Mouse (Mus musculus) spleen, postnatal 14 days (tissue): ENCODE results near the gene Cacng4.

Source experiments
- DNase-seq, 2 experiments: peaks; one replicate each; pipeline ENCODE4 v3.0.0; 2021 to 2022; ENCODE audit warnings: low spot score in 2 of 2

The Cacng4 gene

GRCm38 (mm10) chr11:107720264-107721021 lies 73.9 kb downstream of the Cacng4 start:
- DNase-seq: no peak

GRCm38 (mm10) chr11:107716332-107716938 lies 77.9 kb downstream of the Cacng4 start, which contains the start of gene Cacng1:
Gene Cacng1, minus strand, starts transcription at chr11:107716522.
- no peak for DNase-seq

GRCm38 (mm10) chr11:107714368-107714767 lies 80.0 kb downstream of the Cacng4 start:
- DNase-seq: no peak

- no peak for DNase-seq
Measured at GRCm38 (mm10) chr11:107710379-107710778, 84.0 kb downstream of the Cacng4 start.

- DNase-seq: no peak
Measured at GRCm38 (mm10) chr11:107707897-107708610, 86.3 kb downstream of the Cacng4 start.

- no peak for DNase-seq
Measured at GRCm38 (mm10) chr11:107705476-107706074, 88.8 kb downstream of the Cacng4 start.

- no peak for DNase-seq
Measured at GRCm38 (mm10) chr11:107705060-107705459, 89.3 kb downstream of the Cacng4 start.

GRCm38 (mm10) chr11:107703272-107704134 lies 90.9 kb downstream of the Cacng4 start:
- no peak for DNase-seq

GRCm38 (mm10) chr11:107699967-107700366 lies 94.4 kb downstream of the Cacng4 start:
- DNase-seq: no peak

GRCm38 (mm10) chr11:107693338-107693737 lies 101.0 kb downstream of the Cacng4 start:
- DNase-seq: no peak

- DNase-seq: no peak
Measured at GRCm38 (mm10) chr11:107691569-107691968, 102.8 kb downstream of the Cacng4 start.

GRCm38 (mm10) chr11:107688480-107688879 lies 105.9 kb downstream of the Cacng4 start:
- DNase-seq: no peak

- DNase-seq: no peak
Measured at GRCm38 (mm10) chr11:107686290-107686689, 108.1 kb downstream of the Cacng4 start.

- DNase-seq: no peak
Measured at GRCm38 (mm10) chr11:107683544-107684465, 110.6 kb downstream of the Cacng4 start.

- no peak for DNase-seq
Measured at GRCm38 (mm10) chr11:107682694-107683355, 111.5 kb downstream of the Cacng4 start.
